Mouse (Mus musculus) myocyte (in vitro differentiated cells): Measurements from ENCODE around the gene Zfp988.
"Not testable (repeated sequence)": the region's sequence is repeated elsewhere in the genome, so short reads cannot be mapped to it uniquely, and the experiment has no call there.

ENCODE experiments used
- CEBPB ChIP-seq: IDR thresholded peaks from 2 replicates; pipeline ENCODE4 v1.6.1; 2011; ENCODE audit warnings: mild to moderate bottlenecking, moderate library complexity; ENCODE audit not compliant: poor library complexity, insufficient read depth, severe bottlenecking
- E2F4 ChIP-seq: IDR thresholded peaks from one replicate; pipeline ENCODE4 v1.6.1; 2011; ENCODE audit warnings: mild to moderate bottlenecking, control low read depth, moderate library complexity; ENCODE audit not compliant: insufficient read depth
- MAX ChIP-seq: IDR thresholded peaks from one replicate; pipeline ENCODE4 v1.6.1; 2011; ENCODE audit warnings: low read depth, mild to moderate bottlenecking, control low read depth
- MYOD1 ChIP-seq, 3 experiments: IDR thresholded peaks; one replicate each; pipeline ENCODE4 v1.6.1; 2011; ENCODE audit warnings: control low read depth in 2 of 3, low read depth in 2 of 3, mild to moderate bottlenecking in 2 of 3, moderate library complexity in 1 of 3; ENCODE audit not compliant: insufficient read length in 2 of 3, control insufficient read depth in 1 of 3
- POLR2A ChIP-seq: IDR thresholded peaks from one replicate; pipeline ENCODE4 v1.6.1; 2011; ENCODE audit warnings: low read depth, mild to moderate bottlenecking, control low read depth, moderate library complexity; ENCODE audit not compliant: insufficient read length
- POLR2AphosphoS2 ChIP-seq: IDR thresholded peaks from one replicate; pipeline ENCODE4 v1.6.1; 2011; ENCODE audit warnings: low read depth, control low read depth; ENCODE audit not compliant: insufficient read length
- SRF ChIP-seq: IDR thresholded peaks from one replicate; pipeline ENCODE4 v1.6.1; 2011; ENCODE audit warnings: low read depth; ENCODE audit not compliant: control insufficient read depth, insufficient read length
- TCF12 ChIP-seq: IDR thresholded peaks from one replicate; pipeline ENCODE4 v1.6.1; 2011; ENCODE audit warnings: mild to moderate bottlenecking, control low read depth; ENCODE audit not compliant: poor library complexity, insufficient read depth, severe bottlenecking
- USF1 ChIP-seq: IDR thresholded peaks from one replicate; pipeline ENCODE4 v1.6.1; 2011; ENCODE audit warnings: low read depth, mild to moderate bottlenecking, control low read depth, moderate library complexity

GRCm38 (mm10) chr4:147351376-147351980, 46.0 kb downstream of the Zfp988 start:
- TF ChIP-seq POLR2A; USF1; TCF12; MAX; POLR2AphosphoS2; E2F4; CEBPB; MYOD1 (IDR thresholded peaks at IDR 0.05; ENCODE audit: control insufficient read depth in 1 of 3, insufficient read length in 2 of 3, low read depth in 2 of 3); SRF: not testable (repeated sequence)
